ENCODE assay signal across 8 mouse cellular contexts in the genomic region with DNA sequence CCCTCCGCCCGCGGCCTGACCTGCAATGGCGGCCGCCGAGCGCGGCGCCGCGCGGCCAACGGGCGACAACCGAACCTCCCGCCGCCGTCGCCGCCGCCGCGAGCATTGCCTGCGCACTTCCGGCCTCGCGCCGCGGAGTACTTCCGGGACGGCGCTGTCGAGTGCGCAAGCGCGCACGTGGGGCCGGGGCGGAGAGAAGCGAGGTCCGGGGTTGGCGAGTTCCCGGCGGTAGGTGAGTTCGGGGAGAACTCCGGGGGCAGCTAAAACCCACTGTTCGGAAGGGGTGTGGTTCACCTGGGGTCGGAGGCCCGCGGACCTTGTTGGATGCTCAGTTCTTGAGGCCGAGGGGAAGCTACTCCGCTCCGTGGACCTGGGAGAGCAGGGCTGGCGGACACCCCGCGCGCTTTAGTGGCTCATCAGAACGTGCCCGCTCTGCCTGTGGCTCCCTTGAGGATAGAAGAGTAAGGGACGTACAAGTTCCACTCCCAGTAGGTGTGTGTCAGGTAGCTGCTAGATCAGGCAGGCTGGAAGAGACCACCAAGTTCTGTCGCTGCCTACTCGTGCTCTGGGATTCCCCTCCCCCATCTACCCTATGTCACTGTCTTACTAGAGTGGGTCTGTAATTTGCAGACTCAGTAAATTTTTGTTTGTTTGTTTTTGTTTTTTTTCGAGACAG. TPM values are rescaled to one million over a fixed set of nuclear protein-coding genes. Genes with fewer than 3 reads are reported as not detected.
A peak's percentile ranks its signal among the peaks of the same experiment; 100 is the strongest.
DNase-seq lines count a peak whose midpoint lies in the region; ATAC-seq lines count a peak whose summit lies in the region.

A gene (plus strand): TSS at position 156 of the 676 bp plus-strand sequence.

- H3K9ac ChIP-seq in intestine, embryonic 16.5 days (ENCODE audit: low read depth, low read length), result peak within 1 kb of the TSS; percentile 99
- H3K9ac ChIP-seq in midbrain, embryonic 12.5 days (replicated peaks), result peak within 1 kb of the TSS; percentile 97

- no peaks in the 10 kb centered on the region for H3K27me3 ChIP-seq in intestine, embryonic 16.5 days (replicated peaks; ENCODE audit: control insufficient read depth, insufficient read depth, low read length)
- no peaks in the 10 kb centered on the region for H3K27me3 ChIP-seq in limb, embryonic 10.5 days (ENCODE audit: low read depth, poor library complexity, severe bottlenecking)
- H3K27me3 ChIP-seq in midbrain, embryonic 12.5 days, result no peaks in the 10 kb centered on the region

- peak; percentile 84 for DNase-seq in 3134 (ENCODE audit: extremely low read depth, insufficient read length, low spot score)
- peak; percentile 94 for DNase-seq in adrenal gland, postnatal 10 days
- DNase-seq in embryo, embryonic 9.5 days (ENCODE audit: extremely low spot score), result peak; percentile 89
- DNase-seq in gastrocnemius, postnatal 4 days (ENCODE audit: low spot score in 2 of 2), result peak; percentile 85 to 90
- DNase-seq in limb, embryonic 10.5 days (ENCODE audit: low spot score), result peak; percentile 92
- DNase-seq in skeletal muscle tissue, adult 2 months (ENCODE audit: low read depth, low spot score), result peak; percentile 77

- peak within 1 kb of the TSS; percentile 94 for H3K27ac ChIP-seq in intestine, embryonic 16.5 days (ENCODE audit: low read length)
- peak within 1 kb of the TSS; percentile 100 for H3K27ac ChIP-seq in limb, embryonic 10.5 days
- peak within 1 kb of the TSS; percentile 94 for H3K27ac ChIP-seq in midbrain, embryonic 12.5 days (replicated peaks)

- peak within 1 kb of the TSS; percentile 67 for H3K4me2 ChIP-seq in intestine, embryonic 16.5 days (ENCODE audit: low read depth, low read length)
- H3K4me2 ChIP-seq in midbrain, embryonic 12.5 days (replicated peaks), result peak within 1 kb of the TSS; percentile 82

- ATAC-seq in intestine, embryonic 16.5 days, result peak; percentile 97
- peak; percentile 96 for ATAC-seq in midbrain, embryonic 12.5 days (ENCODE audit: low FRiP score, low read depth)

- H3K9me3 ChIP-seq in intestine, embryonic 16.5 days (ENCODE audit: control insufficient read depth, low read length), result no peaks in the 10 kb centered on the region
- no peaks in the 10 kb centered on the region for H3K9me3 ChIP-seq in limb, embryonic 10.5 days (replicated peaks)
- H3K9me3 ChIP-seq in midbrain, embryonic 12.5 days, result no peaks in the 10 kb centered on the region

- peaks cover 13% of the 10 kb centered on the region for H3K4me1 ChIP-seq in intestine, embryonic 16.5 days (ENCODE audit: control insufficient read depth, insufficient read depth, low read length)
- H3K4me1 ChIP-seq in limb, embryonic 10.5 days, result peaks cover 29% of the 10 kb centered on the region
- peaks cover 23% of the 10 kb centered on the region for H3K4me1 ChIP-seq in midbrain, embryonic 12.5 days

- H3K4me3 ChIP-seq in intestine, embryonic 16.5 days (ENCODE audit: low read length), result peak within 1 kb of the TSS; percentile 89
- H3K4me3 ChIP-seq in limb, embryonic 10.5 days, result peak within 1 kb of the TSS; percentile 92
- H3K4me3 ChIP-seq in midbrain, embryonic 12.5 days, result peak within 1 kb of the TSS; percentile 96

- WGBS in intestine, embryonic 16.5 days, result under 1% methylated on average over 63 of the region's 63 CpGs
- WGBS in limb, embryonic 10.5 days, result under 1% methylated on average over 63 of the region's 63 CpGs
- under 1% methylated on average over 63 of the region's 63 CpGs for WGBS in midbrain, embryonic 12.5 days

- peaks cover 3% of the 10 kb centered on the region; the same call in 1 of the 2 replicates for H3K36me3 ChIP-seq in intestine, embryonic 16.5 days (ENCODE audit: control insufficient read depth, insufficient read depth, low read length)
- peaks cover 52% of the 10 kb centered on the region for H3K36me3 ChIP-seq in limb, embryonic 10.5 days
- H3K36me3 ChIP-seq in midbrain, embryonic 12.5 days, result peaks cover 20% of the 10 kb centered on the region

RNA-seq across cellular contexts. Expression of the gene that starts here (rescaled TPM):
- 10 to 100 TPM; 36.2 to 40.8 TPM for total RNA-seq in adrenal gland, postnatal 10 days (2021)
- 10 to 100 TPM; 20.5 to 25.4 TPM for total RNA-seq in gastrocnemius, postnatal 4 days (2021)
- polyA plus RNA-seq in intestine, embryonic 16.5 days (2015; fragmentation: Nextera tagmentation; extraction: Ambion mirVana), result 56.6 and 66.6 TPM in 2 replicates
- polyA plus RNA-seq in limb, embryonic 10.5 days (2016; fragmentation: Nextera tagmentation; extraction: Ambion mirVana), result 84.7 and 107 TPM in 2 replicates
- 49.7 and 54.2 TPM in 2 replicates for polyA plus RNA-seq in midbrain, embryonic 12.5 days (2016; fragmentation: Nextera tagmentation; extraction: Ambion mirVana)

Comparison
In these comparisons a context has a peak if more than half of its experiments do, and no peak if none do; other contexts are left out.
1. Peak in every context shown above with its lines: DNase-seq, ATAC-seq, H3K4me3 ChIP-seq and H3K27ac ChIP-seq.